Mouse (Mus musculus): ENCODE measurements around the gene Rpl5. TPM values are rescaled to one million over a fixed set of nuclear protein-coding genes. Genes with fewer than 3 reads are reported as not detected.

Rpl5 gene
- polyA plus RNA-seq (2017; shearing (Covaris generic)), result 10 to 100 TPM; 16.2 to 28.1 TPM

GRCm38 (mm10) chr5:107900206-107901013, at the start of gene Rpl5:
TSS of gene Rpl5 (plus strand) at chr5:107900502.

GRCm38 (mm10) chr5:107874561-107875260, 25.6 kb upstream of the Rpl5 start, which contains the start of gene Evi5:
TSS of gene Evi5 (minus strand) at chr5:107875107.

Other genes starting within 250 kb of the Rpl5 start
- 10 to 100 TPM; 25.0 to 25.6 TPM for gene Gfi1, start 174.5 kb upstream of the Rpl5 start, polyA plus RNA-seq (2017; shearing (Covaris generic))
- gene Ube2d2b, start 70.4 kb upstream of the Rpl5 start, polyA plus RNA-seq (2017; shearing (Covaris generic)), result not detected
- gene Evi5, start 25.4 kb upstream of the Rpl5 start, polyA plus RNA-seq (2017; shearing (Covaris generic)), result 1 to 10 TPM; 2.8 to 4.9 TPM
- gene Fam69a, start 86.6 kb downstream of the Rpl5 start, polyA plus RNA-seq (2017; shearing (Covaris generic)), result 10 to 100 TPM; 54.0 to 62.7 TPM
- 10 to 100 TPM; 72.9 to 83.9 TPM for gene Mtf2, start 165.2 kb downstream of the Rpl5 start, polyA plus RNA-seq (2017; shearing (Covaris generic))
- gene Tmed5, start 232.1 kb downstream of the Rpl5 start, polyA plus RNA-seq (2017; shearing (Covaris generic)), result 10 to 100 TPM; 69.3 to 88.2 TPM
- gene Ccdc18, start 232.4 kb downstream of the Rpl5 start, polyA plus RNA-seq (2017; shearing (Covaris generic)), result 1 to 10 TPM in 1 of 2 experiments, under 1 TPM in 1; 0.52 to 1.4 TPM